Mouse (Mus musculus): Measurements from ENCODE around the gene Ints6.

Ints6 gene

DNA sequence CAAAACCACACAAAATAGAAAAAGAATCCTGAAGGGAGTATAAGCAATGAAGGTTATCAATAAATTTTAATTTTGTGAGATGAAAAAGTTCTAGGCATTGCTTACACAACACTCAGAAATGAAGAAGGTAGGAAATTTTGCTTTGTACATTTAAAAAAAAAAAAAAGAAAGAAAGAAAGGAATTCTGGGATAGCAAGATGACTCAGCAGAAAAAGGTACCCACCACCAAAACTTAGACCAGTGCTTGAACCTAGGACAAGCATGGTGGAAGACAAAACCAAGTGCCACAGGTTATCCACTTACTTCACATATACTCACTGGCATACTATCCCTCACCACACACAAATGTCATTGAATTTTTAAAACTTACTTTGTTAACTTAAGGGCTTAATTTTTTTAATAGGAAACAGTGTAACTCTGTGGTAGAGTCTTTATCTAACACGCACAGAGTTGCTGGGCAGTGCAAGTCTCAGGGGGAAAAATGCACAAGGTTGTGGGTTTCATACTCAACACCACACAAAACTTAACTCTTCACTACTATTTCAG lies 5.8 kb downstream of the Ints6 start:
- DNase-seq (ENCODE audit: low spot score in 2 of 2), result no peak

DNA sequence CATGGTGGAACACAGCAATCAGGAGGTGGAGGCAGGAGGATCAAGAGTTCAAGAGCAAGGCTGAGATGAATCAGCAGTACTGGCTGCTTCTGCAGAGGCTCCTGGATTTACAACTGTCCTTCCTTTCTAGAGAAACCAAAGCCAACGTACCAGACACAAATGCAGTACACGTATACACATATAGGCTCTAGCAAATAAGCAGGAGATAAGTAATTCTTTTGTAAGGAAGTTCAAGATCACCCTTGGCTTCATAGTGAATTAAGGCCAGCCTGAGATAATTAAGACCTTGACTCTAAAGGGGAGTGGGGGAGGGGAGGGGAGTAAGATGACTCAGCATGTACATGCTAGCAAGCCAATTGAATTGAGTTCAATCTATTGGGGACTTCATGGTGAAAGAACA lies 9.5 kb downstream of the Ints6 start:
- DNase-seq (ENCODE audit: low spot score in 2 of 2), result no peak

GRCm38 (mm10) chr14:62735646-62736045 lies 25.3 kb downstream of the Ints6 start:
- DNase-seq (ENCODE audit: low spot score in 2 of 2), result no peak

DNA sequence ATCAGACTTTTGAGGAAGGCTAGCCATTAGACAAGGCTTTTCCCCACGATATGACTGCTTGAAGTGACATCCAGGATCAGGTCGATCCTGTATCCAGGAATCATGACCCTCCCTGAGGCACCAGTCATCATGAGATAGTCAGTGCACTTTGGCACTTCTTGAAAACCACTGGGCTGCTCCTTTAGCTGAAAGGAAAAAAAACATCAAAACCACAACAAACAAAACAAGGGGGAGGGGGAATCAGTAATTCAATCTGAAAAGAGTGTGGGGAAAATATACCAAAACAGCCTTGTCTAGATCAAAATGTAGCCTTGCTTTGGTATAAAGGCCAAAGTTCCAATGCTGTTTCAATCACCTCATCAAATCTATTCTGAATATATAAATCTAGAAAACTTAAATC lies 27.3 kb downstream of the Ints6 start:
- no peak for DNase-seq (ENCODE audit: low spot score in 2 of 2)

GRCm38 (mm10) chr14:62731902-62732301 lies 29.1 kb downstream of the Ints6 start:
- DNase-seq (ENCODE audit: low spot score in 2 of 2), result peak; percentile 2 to 15

DNA sequence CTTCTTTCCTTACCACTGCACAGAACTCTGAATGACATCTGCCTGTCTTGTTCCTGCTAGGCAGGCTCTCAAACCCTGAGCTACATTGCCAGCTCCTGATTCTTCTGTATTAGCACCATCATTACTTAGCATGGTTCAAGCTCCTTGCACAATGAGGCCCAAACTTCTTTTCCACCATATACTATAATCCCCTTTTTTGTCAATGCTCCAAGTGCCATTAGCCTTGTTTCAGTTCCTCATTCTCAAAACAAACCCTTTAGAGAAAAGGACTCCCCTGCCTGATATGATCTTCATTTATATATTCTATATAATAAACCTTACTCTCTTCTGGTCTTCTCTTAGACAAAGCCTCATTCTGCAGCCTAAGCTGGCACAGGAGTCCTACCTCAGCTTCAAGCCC lies 36.4 kb downstream of the Ints6 start:
- no peak for DNase-seq (ENCODE audit: low spot score in 2 of 2)

GRCm38 (mm10) chr14:62721625-62722024 lies 39.3 kb downstream of the Ints6 start:
- no peak for DNase-seq (ENCODE audit: low spot score in 2 of 2)

- no peak for DNase-seq (ENCODE audit: low spot score in 2 of 2)
These were observed 42.8 kb downstream of the Ints6 start for GRCm38 (mm10) chr14:62718161-62718560.

GRCm38 (mm10) chr14:62673646-62674045 lies 87.3 kb downstream of the Ints6 start:
- no peak for DNase-seq (ENCODE audit: low spot score in 2 of 2)

GRCm38 (mm10) chr14:62664976-62665673 lies 95.8 kb downstream of the Ints6 start:
- no peak for DNase-seq (ENCODE audit: low spot score in 2 of 2)

DNA sequence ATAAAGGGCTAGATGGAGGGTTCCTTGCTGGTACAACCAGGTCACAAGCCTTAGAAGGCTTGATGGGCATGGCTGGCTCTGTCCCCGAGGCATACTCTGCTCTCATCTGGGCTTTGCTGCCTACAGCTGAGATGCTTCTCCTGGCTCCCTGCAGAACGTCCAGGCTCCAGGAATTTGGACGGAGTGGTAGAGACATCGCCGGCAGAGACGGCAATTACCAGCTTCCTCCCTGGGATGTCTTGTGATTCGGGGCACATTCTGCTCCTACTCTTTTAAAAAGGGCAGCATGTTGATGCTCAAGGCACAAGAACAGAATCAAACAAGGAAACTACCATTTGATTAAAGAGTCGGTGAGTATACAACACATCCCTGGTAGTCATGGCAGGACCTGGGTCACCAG lies 97.6 kb downstream of the Ints6 start, which contains the start of gene Serpine3:
Serpine3 (plus strand) TSS at position 301 of the 400 bp plus-strand sequence.
- DNase-seq (ENCODE audit: low spot score in 2 of 2), result no peak

GRCm38 (mm10) chr14:62662381-62662780 lies 98.6 kb downstream of the Ints6 start:
- no peak for DNase-seq (ENCODE audit: low spot score in 2 of 2)

DNA sequence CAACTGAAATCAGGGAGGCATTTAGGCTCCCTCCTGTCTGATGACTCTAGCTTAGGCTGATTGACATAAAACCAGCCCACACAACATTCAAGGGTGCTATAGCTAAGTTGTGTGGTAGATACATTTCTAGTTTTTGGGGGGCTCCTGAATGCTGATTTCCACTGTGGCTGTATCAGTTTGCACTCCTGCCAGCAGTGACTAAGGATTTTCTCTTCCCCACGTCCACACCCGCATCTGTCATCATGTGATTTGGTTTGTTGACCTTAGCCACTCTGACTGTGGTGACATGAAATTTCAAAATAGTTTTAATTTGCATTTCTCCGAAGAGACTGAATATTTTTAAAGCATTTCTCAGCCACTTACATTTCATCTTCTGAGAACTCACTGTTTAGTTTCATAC lies 103.5 kb downstream of the Ints6 start:
- DNase-seq (ENCODE audit: low spot score in 2 of 2), result no peak

DNA sequence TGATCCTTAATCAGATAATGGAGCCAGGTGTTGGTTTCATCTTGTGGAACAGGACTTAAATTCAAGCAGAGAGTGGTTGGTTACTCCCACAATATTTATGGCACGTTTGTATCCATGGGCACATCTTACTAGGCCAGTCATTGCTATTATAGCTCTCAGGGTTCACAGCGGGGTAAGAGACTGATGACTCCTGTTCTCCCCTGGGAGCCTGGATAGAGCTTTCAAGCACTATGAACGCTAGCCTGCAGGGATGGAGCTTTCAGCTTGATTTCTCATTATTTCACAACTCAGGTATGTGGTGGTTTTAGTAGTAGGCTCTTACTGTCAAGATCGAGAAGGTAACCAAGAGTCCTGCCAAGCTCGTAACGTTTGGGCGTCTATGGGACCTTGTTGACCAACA lies 105.0 kb downstream of the Ints6 start:
- DNase-seq (ENCODE audit: low spot score in 2 of 2), result no peak

- DNase-seq (ENCODE audit: low spot score in 2 of 2), result no peak
These were observed 109.2 kb downstream of the Ints6 start for GRCm38 (mm10) chr14:62651771-62652170.

GRCm38 (mm10) chr14:62650376-62650775 lies 110.6 kb downstream of the Ints6 start:
- DNase-seq (ENCODE audit: low spot score in 2 of 2), result no peak

GRCm38 (mm10) chr14:62648405-62648804 lies 112.6 kb downstream of the Ints6 start:
- DNase-seq (ENCODE audit: low spot score in 2 of 2), result no peak

GRCm38 (mm10) chr14:62642368-62642767 lies 118.6 kb downstream of the Ints6 start:
- peak in 1 of 2 experiments; percentile 13 for DNase-seq (ENCODE audit: low spot score in 2 of 2)

GRCm38 (mm10) chr14:62640396-62640795 lies 120.6 kb downstream of the Ints6 start:
- DNase-seq (ENCODE audit: low spot score in 2 of 2), result no peak

- no peak for DNase-seq (ENCODE audit: low spot score in 2 of 2)
These were observed 121.4 kb downstream of the Ints6 start for GRCm38 (mm10) chr14:62639551-62639950.

DNA sequence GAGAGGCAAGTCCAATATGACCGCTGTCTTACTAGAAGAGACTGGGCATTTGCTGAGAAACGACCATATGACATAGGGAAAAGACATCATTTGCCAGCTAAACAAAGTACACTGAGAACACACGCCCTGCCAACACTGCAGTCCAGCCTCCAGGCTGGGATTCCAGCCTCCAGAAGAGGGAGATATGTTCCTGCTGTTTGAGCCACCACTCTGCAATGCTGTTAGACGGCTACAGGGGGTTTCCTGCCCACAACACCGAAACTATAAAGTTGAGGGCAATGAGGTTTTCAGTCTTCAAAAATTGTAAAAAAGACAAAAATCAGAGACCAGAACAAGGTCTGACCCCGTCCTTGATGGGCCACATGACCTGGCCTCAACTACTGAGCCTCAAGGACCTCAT lies 121.9 kb downstream of the Ints6 start:
- DNase-seq (ENCODE audit: low spot score in 2 of 2), result peak; percentile 15 to 44

GRCm38 (mm10) chr14:62638345-62638702 lies 122.6 kb downstream of the Ints6 start:
- DNase-seq (ENCODE audit: low spot score in 2 of 2), result no peak

- DNase-seq (ENCODE audit: low spot score in 2 of 2), result peak; percentile 10 to 11
These were observed 123.3 kb downstream of the Ints6 start for GRCm38 (mm10) chr14:62637436-62638344.
